Mouse (Mus musculus) testis, adult 2 months (tissue): ENCODE data around the gene Sdhc. TPM values are rescaled to one million over a fixed set of nuclear protein-coding genes. Genes with fewer than 3 reads are reported as not detected.
A peak's percentile ranks its signal among the peaks of the same experiment; 100 is the strongest.
"Not testable (repeated sequence)": the region's sequence is repeated elsewhere in the genome, so short reads cannot be mapped to it uniquely, and the experiment has no call there.

Experiments used
- H3K27ac ChIP-seq: fragments of 200-500 bp; 2 replicates; pipeline ENCODE4 v1.5.1; 2012; ENCODE audit warnings: low read depth, low read length; ENCODE audit not compliant: control insufficient read depth, insufficient read depth
- H3K27me3 ChIP-seq: fragments of 200-500 bp; 2 replicates; pipeline ENCODE4 v1.6.1; 2012; ENCODE audit warnings: mild to moderate bottlenecking, low read length, moderate library complexity; ENCODE audit not compliant: control insufficient read depth, insufficient read depth
- H3K36me3 ChIP-seq: fragments of 200-500 bp; 2 replicates; pipeline ENCODE4 v1.6.1; 2012; ENCODE audit warnings: mild to moderate bottlenecking, low read length; ENCODE audit not compliant: control insufficient read depth, insufficient read depth
- H3K4me1 ChIP-seq: fragments of 200-500 bp; 2 replicates; pipeline ENCODE4 v1.6.1; 2012; ENCODE audit warnings: low read length; ENCODE audit not compliant: control insufficient read depth, insufficient read depth
- H3K4me3 ChIP-seq: fragments of 200-500 bp; 2 replicates; pipeline ENCODE4 v1.5.1; 2012; ENCODE audit warnings: low read depth, mild to moderate bottlenecking, low read length, moderate library complexity, mixed read lengths; ENCODE audit not compliant: control insufficient read depth
- CTCF ChIP-seq: fragments of 200-500 bp; IDR thresholded peaks from 2 replicates; pipeline ENCODE4 v1.5.1; 2012; ENCODE audit warnings: low read depth, mild to moderate bottlenecking, inconsistent platforms, low read length, moderate library complexity; ENCODE audit not compliant: control insufficient read depth, insufficient read depth, insufficient replicate concordance
- POLR2A ChIP-seq: fragments of 200-500 bp; IDR thresholded peaks from 2 replicates; pipeline ENCODE4 v1.6.1; 2012; ENCODE audit warnings: low read depth, mild to moderate bottlenecking, inconsistent platforms, low read length, moderate library complexity; ENCODE audit not compliant: control insufficient read depth
- polyA plus RNA-seq: library from polyadenylated mRNA; depleted of rRNA; stranded (reverse); fragments of >200 nt; gene quantifications from 2 replicates; pipeline ENCODE4 v1.2.3, GENCODE M21; 2012

Gene Sdhc
- polyA plus RNA-seq, 1 experiment, result 105 TPM

DNA sequence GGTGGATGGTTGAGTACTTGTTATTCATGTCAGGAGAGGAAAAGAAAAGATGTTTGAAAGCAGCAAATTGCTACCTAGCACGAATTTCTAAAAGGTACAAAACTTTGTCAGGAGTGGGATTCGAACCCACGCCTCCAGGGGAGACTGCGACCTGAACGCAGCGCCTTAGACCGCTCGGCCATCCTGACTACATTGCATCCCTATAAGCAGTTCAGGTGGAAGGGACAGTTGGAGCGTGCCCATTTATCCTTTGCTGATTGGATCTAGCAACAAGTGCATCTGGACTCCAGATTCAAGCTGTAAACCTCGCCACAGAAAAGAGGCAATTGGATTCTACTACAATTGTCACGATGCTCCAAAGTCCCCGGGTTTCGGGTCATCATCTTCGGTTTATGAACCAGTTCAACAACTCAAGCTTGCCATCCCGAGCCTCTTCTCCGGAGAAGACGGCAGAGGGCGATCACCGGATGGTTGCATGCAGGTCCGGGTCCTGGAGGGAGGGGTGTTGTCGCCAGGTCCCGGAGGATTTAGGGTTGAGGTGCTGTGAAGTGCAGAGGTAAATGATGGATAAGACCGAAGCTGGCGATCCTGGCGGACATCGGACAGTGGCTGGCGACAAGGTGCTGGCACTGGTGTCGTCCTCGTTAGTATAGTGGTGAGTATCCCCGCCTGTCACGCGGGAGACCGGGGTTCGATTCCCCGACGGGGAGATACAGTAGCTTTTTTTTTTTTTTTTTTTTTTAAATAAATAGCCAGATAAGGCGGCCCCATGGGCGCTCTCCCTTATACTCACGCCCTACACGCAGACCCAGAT, 48.5 kb downstream of the Sdhc start:
- no peak for TF ChIP-seq POLR2A
- no peaks in the 10 kb centered on the region for H3K27me3 ChIP-seq
- no peaks in the 10 kb centered on the region; the same call in 1 of the 2 replicates for H3K4me1 ChIP-seq
- H3K36me3 ChIP-seq, result no peaks in the 10 kb centered on the region
- H3K27ac ChIP-seq, result no peak overlapping the region
- peak overlapping the region; percentile 80 for H3K4me3 ChIP-seq

DNA sequence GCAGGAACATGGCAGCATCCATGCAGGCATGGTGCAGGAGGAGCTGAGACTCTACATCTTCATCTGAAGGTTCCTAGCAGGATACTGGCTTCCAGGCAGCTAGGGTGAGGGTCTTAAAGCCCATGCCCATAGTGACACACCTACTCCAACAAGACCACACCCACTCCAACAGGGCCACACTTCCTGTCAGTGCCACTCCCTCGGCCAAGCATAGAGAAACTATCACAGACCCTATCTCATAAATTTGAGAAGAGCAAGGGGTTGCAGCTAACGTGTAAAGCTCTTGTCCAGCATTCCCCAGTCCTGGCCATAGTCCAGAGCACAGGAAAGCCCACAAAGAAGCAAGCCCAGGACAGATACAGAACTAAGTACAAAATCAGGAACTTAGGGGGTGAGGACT, 49.4 kb downstream of the Sdhc start:
- peaks cover 2% of the 10 kb centered on the region for H3K4me1 ChIP-seq
- no peaks in the 10 kb centered on the region for H3K36me3 ChIP-seq
- no peak for TF ChIP-seq CTCF
- no peak for TF ChIP-seq POLR2A
- no peaks in the 10 kb centered on the region for H3K27me3 ChIP-seq
- H3K27ac ChIP-seq, result no peak overlapping the region
- no peak overlapping the region for H3K4me3 ChIP-seq

DNA sequence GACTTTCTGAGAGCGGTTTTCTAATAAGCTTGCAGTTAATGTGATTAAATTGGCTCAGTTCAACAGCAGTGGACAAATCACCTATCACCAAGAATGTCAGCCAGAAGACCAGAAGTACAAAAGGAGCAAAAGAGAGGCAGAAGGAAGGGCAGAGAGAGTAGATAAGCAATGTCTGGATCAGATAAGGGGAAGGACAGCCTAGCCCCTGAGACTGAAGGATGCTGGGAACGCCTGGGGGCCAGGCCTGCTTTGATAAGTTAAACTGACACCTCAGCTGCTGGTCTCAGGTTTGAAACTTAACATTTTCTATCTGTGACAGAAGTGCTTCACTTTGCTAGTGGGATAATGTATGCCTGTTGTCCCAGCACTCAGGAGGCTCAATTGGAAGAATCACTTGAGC, 52.8 kb downstream of the Sdhc start:
- 0 out of 2 replicates have a peak overlapping the region, but pooled peaks have one; percentile 4 for H3K27ac ChIP-seq
- no peak overlapping the region for H3K4me3 ChIP-seq
- peaks cover 2% of the 10 kb centered on the region for H3K4me1 ChIP-seq
- TF ChIP-seq CTCF (no peak), POLR2A (no peak)
- H3K27me3 ChIP-seq, result no peaks in the 10 kb centered on the region
- no peaks in the 10 kb centered on the region for H3K36me3 ChIP-seq

DNA sequence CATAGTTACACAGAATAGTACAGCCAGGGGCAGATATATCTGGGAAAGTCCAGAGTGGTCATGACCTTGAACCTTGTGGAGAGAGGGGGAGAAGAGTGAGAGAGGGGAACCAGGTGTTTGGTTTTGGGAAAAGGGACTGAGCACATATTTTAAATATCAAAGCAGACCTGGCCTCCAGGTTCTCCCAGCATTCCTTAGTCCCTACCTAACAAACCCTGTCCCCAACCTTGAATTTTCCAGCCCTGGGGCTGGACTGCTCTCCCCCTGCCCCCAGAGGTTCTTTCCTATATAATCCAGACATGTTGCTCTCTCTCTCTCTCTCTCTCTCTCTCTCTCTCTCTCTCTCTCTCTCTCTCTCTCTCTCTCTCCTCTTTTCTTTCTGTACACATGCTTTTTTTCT, 53.3 kb downstream of the Sdhc start:
- Histone ChIP-seq H3K27me3 (no peaks in the 10 kb centered on the region), H3K27ac (no peak overlapping the region), H3K4me1 (peaks cover 2% of the 10 kb centered on the region), H3K4me3 (no peak overlapping the region), H3K36me3 (no peaks in the 10 kb centered on the region)
- TF ChIP-seq CTCF (no peak), POLR2A (no peak)

DNA sequence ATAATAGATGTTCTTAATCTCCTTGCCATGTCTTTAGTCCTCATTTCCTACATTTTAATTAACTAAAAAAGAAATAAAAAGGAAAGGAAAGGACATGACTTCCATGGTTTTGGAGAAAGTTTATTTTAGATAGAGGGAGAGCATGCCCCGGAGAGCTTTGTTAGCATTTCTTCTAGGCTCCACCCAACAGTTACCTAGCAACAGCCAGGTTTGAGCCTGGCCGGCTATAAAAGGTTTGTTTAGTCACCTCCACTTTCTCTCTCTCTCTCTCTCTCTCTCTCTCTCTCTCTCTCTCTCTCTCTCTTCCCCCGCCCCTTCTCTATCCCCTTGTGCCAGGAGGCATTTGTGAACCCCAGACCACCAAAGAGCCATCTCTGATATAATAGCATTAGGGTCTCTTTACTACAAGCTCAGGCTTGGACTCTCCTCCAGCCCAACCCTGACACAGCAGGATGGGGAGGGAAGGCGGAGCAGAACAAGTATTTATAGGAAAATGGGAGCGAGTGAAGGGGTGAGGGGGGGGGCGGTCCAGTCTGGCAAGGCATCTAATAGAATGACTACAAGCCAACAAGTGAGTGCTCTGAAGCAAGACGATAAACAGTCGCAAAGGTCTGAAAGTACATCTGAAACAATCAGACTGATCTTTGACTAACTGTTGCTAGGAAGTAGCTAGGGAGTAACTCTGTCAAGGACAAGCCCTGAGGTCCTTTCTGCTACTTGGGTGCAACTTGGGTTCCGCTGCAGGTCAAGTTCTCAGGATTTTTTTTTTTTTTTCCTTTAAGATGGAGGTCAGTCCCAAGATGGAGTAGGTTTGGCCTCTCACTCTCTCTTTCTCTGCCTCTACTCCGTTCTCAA, 54.1 kb downstream of the Sdhc start:
- H3K4me3 ChIP-seq, result no peak overlapping the region
- H3K4me1 ChIP-seq, result peaks cover 2% of the 10 kb centered on the region; the same call in 1 of the 2 replicates
- H3K27me3 ChIP-seq, result no peaks in the 10 kb centered on the region
- no peaks in the 10 kb centered on the region for H3K36me3 ChIP-seq
- no peak for TF ChIP-seq CTCF
- TF ChIP-seq POLR2A, result no peak
- no peak overlapping the region for H3K27ac ChIP-seq

DNA sequence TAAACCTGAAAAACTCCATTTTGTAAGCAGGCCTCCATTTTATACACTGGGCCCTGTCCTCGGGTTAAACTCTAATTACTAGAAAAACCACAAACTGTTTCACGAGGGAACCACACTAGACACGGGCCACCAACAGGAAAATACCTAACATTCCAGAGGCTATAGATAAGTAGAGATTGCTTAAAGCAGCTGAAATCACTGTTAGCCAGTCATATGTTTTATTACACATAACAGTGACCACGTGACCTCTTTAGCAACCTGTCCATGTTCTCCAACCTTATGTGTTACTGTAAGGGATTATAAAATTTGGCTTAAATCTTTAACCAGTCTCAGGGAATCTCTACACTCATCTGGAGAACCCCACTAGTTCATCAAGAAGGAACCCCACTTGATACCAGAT, 56.0 kb downstream of the Sdhc start:
- Histone ChIP-seq H3K4me3 (no peak overlapping the region), H3K27me3 (no peaks in the 10 kb centered on the region), H3K27ac (no peak overlapping the region), H3K36me3 (no peaks in the 10 kb centered on the region), H3K4me1 (peaks cover 2% of the 10 kb centered on the region; the same call in 1 of the 2 replicates)
- TF ChIP-seq POLR2A (no peak), CTCF (no peak)

DNA sequence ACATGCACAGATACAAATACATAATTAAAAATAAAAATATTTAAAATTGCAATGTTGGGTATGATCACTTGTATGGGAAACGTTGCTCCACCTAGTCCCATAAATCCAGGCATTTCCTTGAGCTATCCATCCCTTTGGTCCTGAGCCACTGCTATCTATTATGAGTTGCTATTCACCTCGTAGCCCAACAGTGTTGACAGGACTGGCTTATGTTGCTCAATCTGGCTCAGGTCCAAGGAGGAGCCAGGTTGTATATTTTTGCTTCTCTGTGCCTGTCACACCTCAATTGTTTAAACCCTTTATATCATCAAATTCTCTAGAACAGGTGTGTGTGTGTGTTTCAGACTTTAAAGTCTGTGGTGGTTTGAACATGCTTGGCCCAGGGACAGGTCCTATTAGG, 59.6 kb downstream of the Sdhc start:
- Histone ChIP-seq H3K27ac (no peak overlapping the region), H3K4me3 (no peak overlapping the region), H3K4me1 (peaks cover 3% of the 10 kb centered on the region; the same call in 1 of the 2 replicates), H3K36me3 (no peaks in the 10 kb centered on the region), H3K27me3 (no peaks in the 10 kb centered on the region)
- TF ChIP-seq CTCF (no peak), POLR2A (no peak)

DNA sequence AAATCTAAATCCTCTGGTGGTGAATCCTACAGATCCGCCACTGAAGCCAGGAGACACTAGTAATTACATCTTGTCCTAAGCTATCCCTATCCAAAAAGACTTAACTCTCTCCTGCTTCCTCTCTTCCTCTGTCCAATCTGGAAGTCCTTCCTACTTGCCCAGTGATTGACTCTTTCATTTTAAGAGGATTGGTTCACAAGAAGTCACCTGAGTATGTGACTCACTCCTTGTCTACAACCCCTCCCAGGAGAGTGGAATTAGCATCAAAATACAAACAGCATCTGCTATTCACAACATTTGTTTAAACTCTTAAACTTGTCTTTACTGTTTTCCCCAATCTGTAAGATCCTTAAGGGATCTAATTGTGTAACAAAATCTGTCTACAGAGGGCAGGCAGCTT, 60.5 kb downstream of the Sdhc start:
- Histone ChIP-seq H3K4me1 (peaks cover 4% of the 10 kb centered on the region; the same call in 1 of the 2 replicates), H3K27me3 (no peaks in the 10 kb centered on the region), H3K4me3 (no peak overlapping the region), H3K27ac (no peak overlapping the region), H3K36me3 (no peaks in the 10 kb centered on the region)
- no peak for TF ChIP-seq CTCF
- no peak for TF ChIP-seq POLR2A

DNA sequence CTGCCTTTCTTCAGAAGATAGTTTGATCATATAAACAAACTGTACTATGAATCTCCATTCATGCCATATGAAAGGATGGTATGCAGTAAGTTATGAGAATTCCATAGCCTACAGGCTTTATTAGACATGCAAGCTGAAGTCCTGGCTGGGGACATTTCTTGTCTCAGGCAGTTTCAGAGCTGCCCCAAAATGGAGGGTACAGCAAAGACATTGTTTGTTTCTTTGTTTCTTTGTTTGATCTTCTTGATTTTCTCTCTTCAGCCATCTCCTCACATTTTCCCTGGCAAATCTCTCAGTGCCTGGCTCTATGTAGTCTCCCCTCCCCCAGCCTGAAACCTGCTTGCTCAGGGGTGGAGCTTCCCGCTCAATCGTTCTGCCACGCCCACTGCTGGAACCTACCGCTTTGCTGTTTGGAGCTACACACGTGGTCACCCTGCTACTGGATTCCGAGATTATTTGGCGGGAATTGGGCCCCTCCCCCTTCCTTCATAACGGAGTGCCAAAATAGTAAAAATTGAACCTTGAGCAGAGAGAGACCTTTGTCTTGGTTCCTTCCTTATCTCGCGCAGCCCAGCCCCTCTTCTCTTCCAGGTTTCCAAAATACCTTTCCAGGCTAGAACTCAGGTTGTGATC, 62.0 kb downstream of the Sdhc start:
- not testable (repeated sequence) for H3K4me3 ChIP-seq, H3K36me3 ChIP-seq

More for the DNA sequence above, 62.0 kb downstream of the Sdhc start:
- not testable (repeated sequence) for H3K27ac ChIP-seq, H3K4me1 ChIP-seq, H3K27me3 ChIP-seq
